Mouse (Mus musculus) inflammation-experienced regulatory T-cells, adult 6 months (primary cell): ENCODE results near the gene Gm47969. TPM values are rescaled to one million over a fixed set of nuclear protein-coding genes. Genes with fewer than 3 reads are reported as not detected.

Experiments used
- ATAC-seq: one replicate; pipeline ENCODE4 v1.8.0; 2017
- polyA plus RNA-seq, 3 experiments: library from polyadenylated mRNA; unstranded; fragments of 100-300 nt; shearing (Covaris generic); gene quantifications; one replicate each; pipeline ENCODE4 v1.2.1; 2017

Gene Gm47969
- polyA plus RNA-seq, 3 experiments from 2014 or later, result not detected

DNA sequence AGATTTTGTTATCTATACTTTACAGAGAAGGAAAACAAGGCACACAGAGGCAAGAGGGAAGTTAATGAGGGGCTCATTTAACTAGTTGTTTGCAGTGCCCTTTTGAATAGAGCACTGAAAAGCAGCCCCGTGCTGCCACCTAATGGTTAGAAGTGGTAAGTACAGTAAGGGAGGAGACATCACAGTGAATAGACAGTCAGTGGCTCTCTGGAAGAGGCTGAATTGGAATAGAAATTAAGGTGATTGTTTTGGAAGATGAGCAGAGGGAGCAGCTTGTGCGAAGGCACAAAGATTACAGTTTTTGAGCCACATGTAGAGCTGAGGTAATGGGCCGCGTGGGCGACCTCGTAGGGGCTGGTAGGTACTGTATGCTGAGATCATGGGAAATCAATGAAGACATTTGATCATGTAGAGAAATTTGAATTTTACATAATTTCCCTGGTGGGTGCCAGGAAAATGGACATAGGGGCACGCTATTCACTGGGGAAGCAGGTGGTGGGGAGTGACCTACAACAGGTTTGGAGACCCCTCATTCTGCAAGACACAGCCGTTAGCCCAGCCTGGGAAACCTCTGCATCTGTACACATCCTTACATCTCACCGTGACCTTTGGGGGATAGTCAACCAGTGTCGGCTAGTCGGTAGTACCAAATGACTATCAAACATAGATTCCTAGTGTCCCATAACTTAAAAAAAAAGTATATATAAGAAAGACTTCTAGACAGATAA is 31.6 kb downstream of the Gm47969 start:
- peak; percentile 55 for ATAC-seq

DNA sequence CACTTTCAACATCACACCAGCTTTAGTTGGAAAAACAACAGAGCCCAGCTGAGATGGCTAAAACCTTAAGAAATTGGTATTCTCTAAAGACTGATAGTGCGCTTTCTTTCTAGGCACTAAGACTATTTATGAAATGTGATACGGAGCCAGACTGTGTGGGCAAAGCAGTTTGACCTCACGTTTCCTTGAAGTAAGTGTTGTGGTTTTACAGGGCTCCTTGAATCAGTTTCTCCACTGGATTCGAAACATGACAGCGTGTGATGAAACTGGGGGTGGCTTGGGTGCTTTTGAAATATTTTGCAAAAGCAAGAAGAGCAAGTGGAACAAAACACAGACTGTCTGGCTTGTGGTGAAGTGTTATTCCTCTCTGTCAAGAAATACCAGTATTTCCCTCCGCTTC is 32.3 kb downstream of the Gm47969 start:
- ATAC-seq, result peak; percentile 59

DNA sequence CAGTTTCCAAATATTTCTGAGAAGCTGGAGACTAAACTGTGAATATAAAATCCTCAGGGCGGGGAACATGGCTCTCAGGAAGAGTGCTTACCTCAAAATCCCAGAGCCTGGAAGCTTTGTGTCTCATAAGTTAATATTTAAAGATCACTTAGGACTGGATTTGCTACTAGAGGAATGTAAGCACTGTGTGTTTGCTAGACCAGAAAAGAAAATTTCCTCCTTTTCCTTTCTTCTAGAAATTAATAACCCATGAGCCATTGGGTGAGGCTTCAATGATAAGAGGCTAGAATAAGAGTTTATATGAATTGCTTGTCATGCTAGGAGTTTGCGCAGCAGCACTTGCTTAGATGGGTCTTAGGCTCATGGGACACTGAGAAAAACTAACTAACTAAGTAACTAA is 40.1 kb downstream of the Gm47969 start:
- no peak for ATAC-seq

DNA sequence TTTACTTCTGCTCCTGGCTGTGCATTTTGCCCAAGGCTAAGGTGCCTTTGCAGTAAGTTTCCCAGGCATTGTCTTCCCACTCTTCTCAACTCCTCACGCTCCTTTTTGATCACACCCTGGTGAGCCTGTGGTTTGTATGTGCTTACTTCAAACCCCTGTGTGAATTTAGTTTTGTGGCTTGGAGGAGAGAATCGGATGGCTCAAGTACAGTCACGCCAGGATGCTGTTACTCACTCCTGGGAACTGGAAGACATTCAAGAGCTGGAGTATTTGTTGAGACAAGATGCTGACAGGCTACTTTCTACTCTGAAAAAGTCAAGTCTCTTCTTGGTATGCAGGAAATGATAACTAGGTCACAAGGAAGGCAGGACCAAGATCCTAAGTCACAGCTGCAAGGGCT is 46.5 kb downstream of the Gm47969 start:
- peak; percentile 48 for ATAC-seq

Other genes with a start within 250 kb of the Gm47969 start
- 10 to 100 TPM; 32.2 to 33.2 (median 32.6) TPM for gene Agfg1, start 205.4 kb upstream of the Gm47969 start, polyA plus RNA-seq
- 1 to 10 TPM in 2 of 3 experiments, under 1 TPM in 1; 0.60 to 2.2 (median 1.1) TPM for gene A030005L19Rik, start 131.6 kb upstream of the Gm47969 start, polyA plus RNA-seq
- gene A030014E15Rik, start 120.0 kb upstream of the Gm47969 start, polyA plus RNA-seq, result not detected
- not detected for gene Gm6217, start 113.5 kb upstream of the Gm47969 start, polyA plus RNA-seq
- not detected for gene A030003K21Rik, start 101.5 kb upstream of the Gm47969 start, polyA plus RNA-seq
- gene Gm7544, start 88.9 kb upstream of the Gm47969 start, polyA plus RNA-seq, result not detected
- gene Gm47955, start 84.6 kb upstream of the Gm47969 start, polyA plus RNA-seq, result not detected
- gene Gm47959, start 44.4 kb upstream of the Gm47969 start, polyA plus RNA-seq, result not detected
- gene Slc19a3, start 6.5 kb upstream of the Gm47969 start, polyA plus RNA-seq, result not detected
- not detected for gene Krtap28-10, start 2.5 kb upstream of the Gm47969 start, polyA plus RNA-seq
- not detected for gene A030005K14Rik, start 14.4 kb downstream of the Gm47969 start, polyA plus RNA-seq
- gene Krtap28-13, start 16.0 kb downstream of the Gm47969 start, polyA plus RNA-seq, result not detected
- gene Ccl20, start 71.8 kb downstream of the Gm47969 start, polyA plus RNA-seq, result 10 to 100 TPM in 2 of 3 experiments, 1 to 10 TPM in 1; 1.1 to 29.5 (median 11.3) TPM
- 1 to 10 TPM in 1 of 3 experiments, under 1 TPM in 1, not detected in 1; 0.44 to 1.2 TPM for gene Daw1, start 114.8 kb downstream of the Gm47969 start, polyA plus RNA-seq